Mouse (Mus musculus): ENCODE measurements around the gene Gjb2.

Gjb2 gene

DNA sequence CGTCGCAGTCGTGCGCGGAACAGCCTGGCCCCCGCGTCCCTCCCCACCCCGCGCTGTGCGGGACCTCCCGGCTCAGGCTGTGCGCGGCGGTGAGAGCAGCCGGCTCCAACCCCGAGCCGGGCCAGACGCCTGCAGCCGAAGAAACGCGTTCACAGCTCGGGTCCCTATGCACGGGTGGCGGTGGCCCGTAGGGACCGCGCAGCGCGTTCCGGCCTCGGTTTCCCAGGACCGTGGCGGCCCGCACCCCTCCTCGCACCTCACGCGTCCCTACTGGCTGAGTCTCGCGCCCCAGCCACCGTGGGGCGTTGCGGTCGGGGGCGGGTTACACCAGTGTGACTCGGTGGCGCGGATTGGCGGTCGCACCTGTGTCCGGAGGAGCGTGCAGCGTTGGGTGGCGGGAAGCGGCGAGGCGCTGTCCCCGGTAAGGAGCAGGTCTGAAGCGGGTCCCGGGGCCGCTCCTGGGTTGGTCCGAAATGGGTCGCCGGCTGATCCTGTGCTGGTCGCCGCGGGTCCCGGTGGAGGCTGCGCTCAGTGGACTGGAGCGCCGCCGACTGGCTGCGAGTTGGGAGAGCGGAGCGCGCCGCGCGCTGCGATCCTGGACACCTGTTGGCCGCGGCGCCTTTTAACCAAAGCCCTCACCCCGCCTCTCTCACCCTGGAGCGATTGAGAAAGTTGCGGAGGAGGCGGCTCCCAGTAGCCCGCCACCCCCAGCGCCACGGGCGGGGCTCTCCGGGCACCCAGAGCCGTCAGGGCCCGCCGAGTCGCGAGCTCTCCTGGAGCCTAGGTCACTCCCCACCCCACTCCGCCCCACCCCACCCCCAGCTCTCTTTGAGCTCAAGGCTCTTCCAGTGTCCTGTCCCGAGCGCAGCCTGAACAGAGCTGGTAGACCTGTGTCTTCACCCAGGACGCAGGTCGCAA, at the start of gene Gjb2:
Gjb2 (minus strand) TSS at position 597 of the 918 bp plus-strand sequence.
- peak; percentile 4 to 12 for DNase-seq

- no peak for DNase-seq
These were observed 41.2 kb upstream of the Gjb2 start for GRCm38 (mm10) chr14:57145741-57146140.

DNA sequence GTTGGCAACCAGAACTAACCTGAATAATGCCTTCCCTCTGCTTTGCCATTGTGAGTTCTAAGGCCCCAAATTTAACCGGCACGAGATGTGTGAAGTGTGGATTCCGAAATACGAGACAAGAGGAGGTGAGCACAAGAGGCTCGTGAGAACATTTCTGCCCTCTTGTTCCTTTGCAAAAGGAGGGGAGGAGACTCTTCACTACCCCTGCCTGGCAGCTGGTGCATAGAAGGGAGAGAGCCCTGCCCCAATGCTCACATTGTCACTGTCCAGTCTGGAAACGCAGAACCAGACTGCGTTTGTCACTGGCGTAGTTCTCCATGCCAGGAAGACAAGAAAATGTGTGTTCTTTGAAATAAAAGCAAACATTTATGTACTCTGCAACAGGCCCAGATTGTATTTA, 30.8 kb upstream of the Gjb2 start:
- DNase-seq, result no peak

- no peak for DNase-seq
These were observed 28.7 kb upstream of the Gjb2 start, which contains the start of gene Gjb6 for GRCm38 (mm10) chr14:57133161-57133661. Gjb6 (minus strand) TSS chr14:57133611.

DNA sequence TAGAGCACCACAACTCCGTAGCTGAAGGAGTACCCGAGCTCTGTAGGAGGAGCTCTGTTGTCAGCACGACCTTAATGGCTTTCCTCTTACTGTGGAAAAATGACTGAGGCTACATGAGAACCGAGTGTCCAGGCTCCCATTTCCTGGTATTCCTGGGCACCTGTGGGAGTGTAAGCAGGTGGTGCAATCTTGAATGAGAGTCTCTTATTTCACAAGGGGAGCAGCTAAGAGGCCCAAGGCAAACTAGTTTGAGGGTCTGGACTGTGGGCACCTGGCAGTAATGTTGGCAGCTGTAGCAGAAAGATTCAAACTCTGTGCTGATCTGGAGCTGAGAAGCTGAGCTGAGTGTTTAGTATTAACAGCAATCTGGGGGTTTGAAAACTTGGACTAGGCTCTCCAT, 22.9 kb upstream of the Gjb2 start:
- DNase-seq, result no peak

GRCm38 (mm10) chr14:57122295-57122694, 17.8 kb upstream of the Gjb2 start:
- no peak for DNase-seq

- peak; percentile 8 to 26 for DNase-seq
These were observed 11.5 kb upstream of the Gjb2 start, which contains the start of gene Gm4491 for GRCm38 (mm10) chr14:57115823-57116544. Gm4491 (minus strand) TSS chr14:57115883.

DNA sequence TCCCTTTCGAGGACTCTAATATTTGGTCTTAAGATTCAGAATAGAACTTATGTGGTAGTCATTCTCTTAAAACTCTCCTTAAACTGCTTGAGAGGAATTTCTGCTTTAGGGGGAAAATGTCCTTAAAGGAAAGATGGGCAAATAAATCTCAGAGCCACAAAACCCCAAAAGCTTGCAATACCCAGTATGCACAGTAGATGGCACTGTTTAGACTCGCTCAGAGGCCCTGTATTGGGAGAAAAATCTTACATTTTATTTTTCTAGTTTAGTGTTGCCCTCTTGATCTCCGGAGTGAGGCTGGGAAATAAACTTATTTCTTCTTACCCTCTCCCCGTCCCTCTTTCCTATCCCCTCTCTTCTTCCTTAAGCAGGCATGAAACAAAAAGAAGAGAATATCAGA, 4.7 kb upstream of the Gjb2 start:
- peak; percentile 25 to 55 for DNase-seq

- DNase-seq, result no peak
These were observed 3.4 kb upstream of the Gjb2 start for GRCm38 (mm10) chr14:57107916-57108315.

DNA sequence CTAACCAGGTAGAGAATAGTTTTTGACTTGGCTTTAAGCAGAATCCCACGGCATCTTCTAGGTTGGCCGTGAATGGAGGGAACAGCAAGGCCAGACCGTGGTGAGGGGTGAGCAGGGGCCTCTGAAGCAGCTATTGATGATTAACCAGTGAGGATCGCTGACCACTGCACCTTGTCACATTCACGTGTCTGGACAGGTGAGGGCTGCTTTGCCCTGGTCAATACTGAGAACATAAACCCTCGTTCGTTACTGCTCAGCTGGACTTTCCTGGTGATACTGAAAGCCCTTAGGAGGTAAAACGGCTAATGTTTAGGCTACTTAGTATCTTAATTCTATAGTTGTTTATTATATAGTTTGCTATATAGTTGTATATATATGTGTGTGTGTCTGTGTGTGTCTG, 2.6 kb upstream of the Gjb2 start:
- no peak for DNase-seq

DNA sequence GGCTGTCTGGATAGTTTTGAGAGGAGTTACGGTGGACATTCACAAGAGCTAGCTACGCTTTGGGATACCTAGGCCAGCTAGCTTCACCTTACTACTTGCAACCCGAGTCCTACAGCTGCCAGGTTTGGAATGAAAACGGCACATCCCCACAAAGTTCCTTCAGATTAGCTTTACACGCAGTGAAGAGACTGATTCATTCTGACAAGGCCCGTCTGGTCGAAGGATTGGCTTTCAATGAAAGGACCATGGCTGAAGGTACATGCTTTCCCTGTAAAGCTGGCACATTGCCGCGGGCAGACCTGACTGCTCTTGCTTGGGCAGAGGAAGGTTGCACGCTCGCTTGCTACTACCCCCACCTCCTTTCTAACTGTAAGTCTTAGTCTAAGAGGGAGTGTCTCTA, 1.2 kb upstream of the Gjb2 start:
- DNase-seq, result no peak

- DNase-seq, result no peak
These were observed 609 bp upstream of the Gjb2 start for GRCm38 (mm10) chr14:57105111-57105510.

DNA sequence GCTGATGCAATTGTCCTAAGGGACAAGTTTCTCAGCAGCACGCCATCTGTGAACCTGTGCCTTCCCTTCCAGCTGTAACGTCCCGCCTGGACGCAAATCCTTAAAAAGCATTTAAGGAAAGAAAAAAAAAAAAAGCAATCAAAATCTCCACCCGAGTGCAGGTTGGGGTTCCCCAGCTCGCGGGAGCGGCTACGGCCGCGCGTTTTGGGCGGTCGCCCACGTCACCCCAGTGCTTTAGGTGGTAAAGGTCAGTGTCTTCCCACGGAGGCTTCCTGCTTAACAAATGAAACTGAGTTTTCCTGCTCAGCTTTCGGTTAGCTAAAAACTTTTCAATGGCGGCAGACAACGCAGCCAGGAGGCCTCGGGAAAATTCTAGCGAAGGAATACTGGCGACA, 794 bp downstream of the Gjb2 start:
- no peak for DNase-seq

DNA sequence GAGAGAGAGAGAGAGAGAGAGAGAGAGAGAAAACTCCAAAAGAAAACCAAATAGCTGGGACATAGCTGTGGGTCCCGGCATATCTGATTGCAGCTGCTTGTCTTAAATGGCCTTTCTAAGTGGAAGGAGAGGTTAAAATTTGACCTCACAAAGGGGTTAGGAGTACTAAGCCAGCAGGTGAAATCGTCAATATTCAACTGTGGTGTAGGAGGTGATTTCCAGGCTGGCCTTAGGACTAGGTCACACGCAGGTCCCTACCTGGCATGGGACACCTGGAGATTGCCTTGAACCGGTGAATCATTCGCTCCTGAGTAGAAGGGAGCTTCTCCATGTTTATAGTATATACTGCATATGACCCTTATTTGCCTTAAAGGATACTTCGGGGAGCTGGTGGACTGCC, 1.4 kb downstream of the Gjb2 start:
- DNase-seq, result no peak

DNA sequence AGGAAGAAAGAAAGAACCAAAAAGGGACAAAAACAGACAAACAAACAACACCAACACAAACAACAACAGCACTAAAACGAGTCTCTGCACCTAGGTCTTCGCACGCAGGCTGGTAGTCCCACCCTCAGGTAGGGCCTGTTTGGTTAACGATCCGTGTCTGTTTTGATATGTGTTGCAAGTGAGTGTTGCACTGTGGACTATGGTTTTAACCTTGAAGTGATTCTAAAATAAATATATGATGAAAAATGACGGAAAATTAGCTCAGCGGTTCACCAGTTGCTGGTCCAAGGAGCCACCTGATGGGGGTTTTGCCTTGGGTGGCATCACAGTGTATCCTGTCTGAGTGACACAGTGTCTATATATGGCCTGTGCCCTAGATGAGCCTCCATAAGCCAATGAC, 2.9 kb downstream of the Gjb2 start:
- DNase-seq, result no peak

DNA sequence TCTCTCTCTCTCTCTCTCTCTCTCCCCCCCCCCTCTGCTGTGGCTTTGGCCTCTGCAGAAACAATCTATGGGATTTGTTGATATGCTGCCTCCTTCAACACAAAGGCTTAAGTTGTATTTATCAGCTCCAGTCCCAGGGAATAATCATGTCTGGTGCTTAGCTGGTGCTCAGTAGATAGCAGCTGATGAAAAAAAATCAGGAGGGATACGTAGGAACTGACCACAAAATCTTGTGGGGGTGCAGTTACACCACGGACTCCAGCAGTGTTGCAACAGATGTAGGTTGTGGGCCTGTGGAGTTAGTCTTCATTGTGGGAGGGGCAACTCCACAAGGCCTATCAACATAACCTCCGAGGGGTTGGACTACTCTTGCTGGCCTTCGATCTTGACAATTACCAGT, 8.6 kb downstream of the Gjb2 start:
- no peak for DNase-seq

GRCm38 (mm10) chr14:57093029-57093428, 11.5 kb downstream of the Gjb2 start:
- peak; percentile 35 to 46 for DNase-seq

- no peak for DNase-seq
These were observed 14.5 kb downstream of the Gjb2 start for GRCm38 (mm10) chr14:57090001-57090400.

DNA sequence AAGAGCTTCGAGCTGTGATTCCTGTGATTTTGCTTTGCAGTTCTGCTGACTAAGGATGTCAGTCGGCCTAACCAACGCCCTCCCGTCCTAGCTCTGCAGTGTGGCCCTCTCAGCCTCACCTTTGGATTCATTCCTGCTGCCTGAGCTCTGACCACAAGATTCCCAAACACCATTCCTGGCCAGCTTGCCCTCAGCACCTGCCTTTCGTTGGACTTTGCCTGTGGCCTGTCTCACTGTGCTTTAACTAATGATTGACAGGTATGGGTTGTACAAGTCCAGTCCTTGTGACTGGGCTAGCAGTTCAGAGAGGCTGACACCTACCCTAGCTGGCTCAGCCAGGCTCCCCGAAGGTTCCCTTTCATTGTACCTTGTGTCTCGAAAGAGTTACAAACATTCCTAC, 15.4 kb downstream of the Gjb2 start:
- no peak for DNase-seq

- DNase-seq, result no peak
These were observed 20.3 kb downstream of the Gjb2 start for GRCm38 (mm10) chr14:57084180-57084668.

GRCm38 (mm10) chr14:57082863-57083262, 21.6 kb downstream of the Gjb2 start:
- DNase-seq, result no peak

DNA sequence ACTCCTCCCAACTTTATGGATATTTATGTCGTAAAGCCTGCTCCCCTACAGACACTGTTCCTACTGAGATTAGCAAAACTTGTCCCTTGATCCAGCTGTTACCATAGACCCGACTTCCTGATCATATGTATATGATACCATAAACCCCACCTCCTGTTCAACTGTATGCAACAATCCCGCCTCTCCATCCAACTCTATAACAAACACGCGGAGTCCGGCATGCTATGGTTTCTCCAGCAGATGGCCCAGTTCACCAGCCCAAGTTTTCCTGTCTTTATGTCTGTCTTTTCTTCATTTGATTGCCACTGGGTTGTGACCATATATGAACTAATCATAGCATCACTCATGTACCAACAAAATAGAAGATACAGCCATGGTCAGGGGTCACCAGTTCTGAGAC, 29.0 kb downstream of the Gjb2 start:
- no peak for DNase-seq

DNA sequence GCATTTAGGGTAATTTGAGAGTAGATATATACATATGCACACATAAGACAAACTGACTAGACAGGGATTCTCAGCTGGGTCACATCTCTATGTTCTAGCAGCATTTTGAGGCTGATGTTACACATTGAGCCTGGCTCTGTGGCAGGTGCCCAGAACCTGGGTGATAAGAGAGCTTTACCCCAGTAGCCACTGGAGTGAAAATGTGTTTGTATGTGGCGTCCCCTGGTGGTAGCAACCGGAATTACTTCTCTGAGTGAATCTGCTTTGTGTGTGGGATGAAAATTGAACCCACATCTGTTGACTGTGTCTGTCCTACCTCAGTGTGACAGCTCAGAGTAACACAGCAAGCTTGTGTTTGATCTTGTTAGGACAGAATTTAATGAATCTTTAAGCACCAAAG, 34.6 kb downstream of the Gjb2 start:
- peak; percentile 14 to 37 for DNase-seq

DNA sequence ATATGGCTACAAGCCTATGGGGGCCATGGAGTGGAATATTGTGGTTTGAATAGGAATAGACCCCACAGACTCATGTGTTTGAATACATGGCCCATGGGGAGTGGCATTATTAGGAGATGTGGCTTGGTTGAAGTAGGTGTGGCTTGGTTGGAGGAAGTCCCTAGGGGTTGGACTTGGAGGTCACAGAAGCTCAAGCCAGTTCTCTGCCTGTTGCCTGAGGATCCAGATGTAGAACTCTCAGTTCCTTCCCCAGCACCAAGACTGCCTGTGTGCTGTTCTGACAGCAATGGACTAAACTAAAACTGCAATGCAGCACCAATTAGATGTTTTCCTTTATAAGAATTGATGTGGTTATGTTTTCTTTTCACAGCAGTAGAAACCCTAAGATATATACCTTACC, 38.4 kb downstream of the Gjb2 start:
- no peak for DNase-seq
